Mouse (Mus musculus): ENCODE measurements around the gene Arl2. TPM values are rescaled to one million over a fixed set of nuclear protein-coding genes. Genes with fewer than 3 reads are reported as not detected.
"Not testable (repeated sequence)": the region's sequence is repeated elsewhere in the genome, so short reads cannot be mapped to it uniquely, and the experiment has no call there.

The Arl2 gene
- 10 to 100 TPM; 61.2 to 69.7 TPM for total RNA-seq (2021)
- long read RNA-seq, experiment 1, transcript Arl2-201 (5 exons, 1,286 nt): major isoform, 75 of 82 reads
- long read RNA-seq, experiment 1, partial matches to known transcripts: 5 of 82 reads
- long read RNA-seq, experiment 1, other reads (novel, unspliced or antisense): 0 of 82 reads
- long read RNA-seq, experiment 2, transcript Arl2-201 (5 exons, 1,286 nt): major isoform, 45 of 55 reads
- long read RNA-seq, experiment 2, partial matches to known transcripts: 3 of 55 reads
- long read RNA-seq, experiment 2, other reads (novel, unspliced or antisense): 3 of 55 reads

GRCm38 (mm10) chr19:6141394-6141749 is at the start of gene Arl2:
Arl2 (minus strand) TSS chr19:6141548.
- peak; percentile 87 to 94 for DNase-seq (ENCODE audit: low spot score in 2 of 2)
- intact Hi-C loops (cut with DNase I): loop anchor here (1.0 kb wide), 1 partner anchor 94 kb away; the partner anchor contains the start of gene Ppp2r5b

DNA sequence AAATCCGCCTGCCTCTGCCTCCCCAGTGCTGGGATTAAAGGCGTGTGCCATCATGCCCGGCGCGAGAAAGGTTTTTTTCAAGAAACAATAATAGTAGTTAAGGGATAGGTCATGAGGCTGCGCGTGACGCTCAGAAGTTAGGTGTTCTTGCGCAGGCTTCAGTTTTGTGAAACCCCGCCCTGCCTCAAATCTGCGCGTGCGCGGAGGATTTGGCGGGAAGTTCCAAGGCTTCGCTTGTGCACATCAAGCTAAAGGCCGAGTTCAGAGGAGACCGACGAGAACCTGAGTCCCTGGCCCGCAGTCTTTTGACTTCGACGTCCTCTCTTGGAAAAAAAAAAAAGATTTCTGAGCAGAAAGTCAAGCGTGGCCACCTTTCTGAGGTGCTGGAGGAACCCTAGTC is 42.8 kb upstream of the Arl2 start, which contains the start of gene Majin:
Majin (plus strand) TSS at position 258 of the 400 bp plus-strand sequence.
- intact Hi-C loops (cut with DNase I): no loop called here
- no peak for DNase-seq (ENCODE audit: low spot score in 2 of 2)

GRCm38 (mm10) chr19:6182534-6182933 is 41.2 kb upstream of the Arl2 start:
- peak in 1 of 2 experiments; percentile 10 for DNase-seq (ENCODE audit: low spot score in 2 of 2)
- intact Hi-C loops (cut with DNase I): no loop called here

- intact Hi-C loops (cut with DNase I): no loop called here
Measured at GRCm38 (mm10) chr19:6181629-6182028, 40.3 kb upstream of the Arl2 start.

DNA sequence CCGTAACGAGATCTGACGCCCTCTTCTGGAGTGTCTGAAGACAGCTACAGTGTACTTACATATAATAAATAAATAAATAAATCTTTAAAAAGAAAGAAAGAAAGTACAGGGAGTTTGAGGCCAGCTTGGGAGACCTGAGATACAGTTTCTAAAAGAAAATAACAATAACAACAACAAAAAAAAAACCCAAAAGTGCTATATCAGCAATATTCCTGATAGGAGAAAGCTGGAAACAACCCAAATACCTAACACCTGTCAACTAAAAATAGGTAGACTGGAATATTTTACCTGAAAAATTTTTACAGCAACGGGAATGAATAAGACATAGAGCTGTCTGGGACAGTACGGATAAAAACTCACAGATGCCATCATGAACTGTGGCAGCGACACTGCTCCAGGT is 37.4 kb upstream of the Arl2 start:
- DNase-seq (ENCODE audit: low spot score in 2 of 2): no peak
- intact Hi-C loops (cut with DNase I): no loop called here

More at GRCm38 (mm10) chr19:6181629-6182028, 40.3 kb upstream of the Arl2 start:
- DNase-seq (ENCODE audit: low spot score in 2 of 2): no peak

- intact Hi-C loops (cut with DNase I): no loop called here
- DNase-seq (ENCODE audit: low spot score in 2 of 2): peak in 1 of 2 experiments; percentile 13
Measured at GRCm38 (mm10) chr19:6174771-6175170, 33.4 kb upstream of the Arl2 start.

- intact Hi-C loops (cut with DNase I): no loop called here
- no peak for DNase-seq (ENCODE audit: low spot score in 2 of 2)
Measured at GRCm38 (mm10) chr19:6171215-6171614, 29.9 kb upstream of the Arl2 start.

GRCm38 (mm10) chr19:6166750-6167149 is 25.4 kb upstream of the Arl2 start:
- intact Hi-C loops (cut with DNase I): no loop called here
- DNase-seq (ENCODE audit: low spot score in 2 of 2): no peak

DNA sequence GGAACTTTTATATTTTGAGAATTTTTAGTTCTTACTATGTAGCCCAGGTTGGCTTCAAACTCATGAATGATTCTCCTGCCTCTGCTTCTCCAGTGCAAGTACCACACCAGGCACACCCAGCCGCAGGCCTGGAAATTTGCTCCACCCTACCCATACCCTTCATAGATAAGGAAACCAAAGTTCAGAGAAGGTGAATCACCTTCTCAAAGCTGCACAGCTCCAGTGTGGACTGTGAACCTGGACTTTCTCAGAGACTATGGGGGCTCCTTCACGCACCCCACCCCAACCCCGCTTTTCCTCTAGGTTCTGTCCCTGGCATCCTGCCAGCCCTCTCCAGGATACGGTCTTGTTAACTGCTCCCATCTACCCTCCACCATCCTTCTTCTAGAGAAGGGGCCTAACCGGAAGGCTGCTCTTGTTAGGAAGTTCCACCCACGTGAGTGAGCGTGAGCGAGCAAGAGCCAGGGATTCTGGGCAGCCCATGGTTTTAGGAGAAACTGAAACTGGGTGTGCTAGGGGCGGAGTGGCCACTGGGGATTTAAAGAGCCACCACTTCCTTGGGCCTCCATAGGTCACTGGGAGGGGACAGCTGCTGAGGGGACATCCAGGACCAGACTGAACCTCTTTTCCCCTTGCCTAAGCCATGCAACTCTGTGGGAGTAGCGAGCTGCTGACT is 22.7 kb upstream of the Arl2 start:
- intact Hi-C loops (cut with DNase I): no loop called here
- peak; percentile 5 to 15 for DNase-seq (ENCODE audit: low spot score in 2 of 2)

DNA sequence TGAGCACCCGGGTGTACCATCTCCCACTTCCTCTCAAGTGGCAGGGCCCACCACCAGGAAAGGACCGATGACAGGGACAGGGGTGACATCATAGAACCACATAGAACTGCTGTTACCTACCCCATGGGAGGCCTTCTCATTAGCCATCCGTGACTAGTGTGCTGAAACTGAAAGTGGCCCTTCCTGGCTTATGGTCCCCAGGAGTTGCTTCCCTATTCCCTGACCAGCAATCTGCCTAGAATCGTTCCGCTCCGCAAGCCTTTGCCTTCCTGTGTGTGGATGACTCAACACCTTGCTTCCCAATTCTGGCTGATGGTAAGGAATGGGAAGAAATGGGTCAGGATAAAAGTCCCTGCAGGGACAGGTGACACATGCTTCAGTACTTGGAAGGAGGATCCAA is 15.9 kb upstream of the Arl2 start:
- DNase-seq (ENCODE audit: low spot score in 2 of 2): no peak
- intact Hi-C loops (cut with DNase I): no loop called here

DNA sequence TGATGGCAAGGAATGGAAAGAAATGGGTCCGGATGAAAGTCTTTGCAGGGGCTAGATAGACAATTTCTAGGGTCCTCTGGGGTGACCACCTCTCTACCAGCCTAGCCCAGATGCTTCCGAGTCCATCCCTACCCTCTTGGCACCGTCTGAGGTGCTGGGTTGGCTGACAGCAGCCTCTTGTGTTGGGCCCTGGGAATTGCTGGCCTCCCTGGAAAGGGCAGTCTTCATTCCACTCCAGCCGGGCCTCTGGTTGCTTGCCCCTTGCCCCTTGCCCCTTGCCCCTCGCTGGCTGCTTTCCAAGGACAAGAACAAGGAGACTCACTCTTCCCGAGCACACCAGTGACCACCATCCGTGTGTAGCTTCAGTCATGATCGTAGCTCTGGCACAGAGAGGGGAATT is 15.0 kb upstream of the Arl2 start:
- intact Hi-C loops (cut with DNase I): no loop called here
- no peak for DNase-seq (ENCODE audit: low spot score in 2 of 2)

DNA sequence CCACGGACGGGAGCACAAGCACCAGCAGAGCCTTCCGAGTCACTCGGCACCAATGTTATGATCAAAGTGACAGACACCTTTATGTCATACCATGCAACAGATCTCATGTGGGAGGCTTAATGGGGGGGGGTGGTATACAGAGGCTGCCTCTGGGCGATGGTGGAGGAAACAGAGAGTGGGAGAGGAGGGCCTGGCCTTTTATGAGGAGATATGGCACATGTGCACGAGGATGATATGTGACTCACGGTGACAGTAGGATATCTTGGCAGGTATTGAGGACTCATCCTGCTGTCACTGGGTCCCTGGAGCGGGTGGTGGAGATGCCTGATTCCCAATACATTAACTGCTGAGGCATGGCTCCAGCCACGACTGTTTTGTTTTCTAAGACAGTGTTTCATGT is 13.8 kb upstream of the Arl2 start:
- DNase-seq (ENCODE audit: low spot score in 2 of 2): no peak
- intact Hi-C loops (cut with DNase I): no loop called here

DNA sequence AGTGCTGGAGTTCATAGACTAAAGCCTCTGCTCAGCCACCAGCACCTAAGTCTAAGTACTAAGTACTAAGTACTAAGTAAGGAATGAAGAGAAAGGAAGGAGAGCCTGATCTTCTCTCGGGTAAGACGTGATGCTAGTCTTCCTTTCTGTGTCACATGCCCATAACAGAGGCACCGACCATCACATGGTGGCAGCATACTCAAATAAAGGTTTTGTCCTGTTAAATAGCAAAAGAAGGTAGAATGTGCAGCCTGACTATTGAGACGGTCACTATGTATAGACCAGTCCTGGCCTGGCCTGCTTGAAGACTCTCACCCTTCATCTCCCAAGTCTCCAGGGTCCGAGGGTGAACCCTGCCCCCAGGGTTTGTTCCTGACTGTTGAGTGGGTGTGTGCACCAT is 3.5 kb upstream of the Arl2 start:
- intact Hi-C loops (cut with DNase I): no loop called here
- no peak for DNase-seq (ENCODE audit: low spot score in 2 of 2)

- intact Hi-C loops (cut with DNase I): loop anchor here (1.0 kb wide), 1 partner anchor 94 kb away; the partner anchor contains the start of gene Ppp2r5b
- peak; percentile 93 to 94 for DNase-seq (ENCODE audit: low spot score in 2 of 2)
Measured at GRCm38 (mm10) chr19:6140678-6141393, 512 bp downstream of the Arl2 start, which contains the start of gene Batf2. Batf2 (plus strand) TSS chr19:6140983.

- intact Hi-C loops (cut with DNase I): no loop called here
- no peak for DNase-seq (ENCODE audit: low spot score in 2 of 2)
Measured at GRCm38 (mm10) chr19:6140374-6140677, 1.0 kb downstream of the Arl2 start.

GRCm38 (mm10) chr19:6139701-6140100 is 1.6 kb downstream of the Arl2 start:
- intact Hi-C loops (cut with DNase I): no loop called here
- DNase-seq (ENCODE audit: low spot score in 2 of 2): no peak

DNA sequence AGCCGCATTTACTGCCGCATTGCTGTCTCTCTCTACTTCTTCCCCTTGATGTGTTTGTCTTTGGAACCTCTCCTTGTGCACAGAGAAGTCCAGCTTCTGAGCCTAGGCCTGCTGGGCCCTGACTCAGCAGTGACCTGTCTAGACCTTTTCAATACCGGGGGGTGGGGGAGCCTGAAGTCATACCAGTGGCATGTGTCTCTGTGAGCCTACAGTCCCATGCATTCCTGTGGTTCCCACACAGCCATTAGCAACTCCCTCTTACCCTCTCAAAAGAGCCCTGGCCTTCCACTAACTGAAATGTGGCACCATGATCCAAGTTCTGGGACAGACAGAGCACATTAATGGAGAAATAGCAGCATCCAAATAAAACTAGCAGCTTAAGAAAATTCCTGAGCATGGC is 5.0 kb downstream of the Arl2 start:
- no peak for DNase-seq (ENCODE audit: low spot score in 2 of 2)
- intact Hi-C loops (cut with DNase I): no loop called here

DNA sequence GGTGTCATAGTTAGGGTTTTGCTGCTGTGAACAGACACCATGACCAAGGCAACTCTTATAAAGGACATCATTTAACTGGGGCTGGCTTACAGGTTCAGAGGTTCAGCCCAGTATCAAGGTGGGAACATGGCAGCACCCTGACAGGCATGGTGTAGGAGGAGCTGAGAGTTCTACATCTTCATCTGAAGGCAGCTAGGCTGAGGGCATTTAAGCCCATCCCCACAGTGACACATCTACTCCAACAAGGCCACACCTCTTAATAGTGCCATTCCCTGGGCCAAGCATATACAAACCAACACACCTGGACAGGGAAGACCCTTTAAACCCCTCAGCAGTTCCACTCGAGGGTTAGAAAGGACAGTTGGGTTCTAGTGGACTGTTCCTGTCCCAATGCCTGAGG is 8.2 kb downstream of the Arl2 start:
- DNase-seq (ENCODE audit: low spot score in 2 of 2); intact Hi-C loops (cut with DNase I): not testable (repeated sequence)

- no peak for DNase-seq (ENCODE audit: low spot score in 2 of 2)
Measured at GRCm38 (mm10) chr19:6132171-6132827, 9.0 kb downstream of the Arl2 start.

More at GRCm38 (mm10) chr19:6132171-6132827, 9.0 kb downstream of the Arl2 start:
- intact Hi-C loops (cut with DNase I): no loop called here

Measured in left cerebral cortex, postnatal 14 days (tissue).